ENCODE assay signal across 21 mouse cellular contexts in genomic region chr5:101737341-101737740, GRCm38 (mm10).
"Had no signal": no experiment of that assay in that cellular context is flagged by ENCODE, and none has a peak within 500 bp of the region (broad histone marks: within the 10 kb centered on the region; RNA-seq: fewer than 3 reads in every experiment).

No protein-coding gene starts in this region.

- H3K27ac ChIP-seq: gastrocnemius, adult 2 months; heart, embryonic 10.5 days; hindbrain, embryonic 10.5 days; hindbrain, embryonic 12.5 days; hindbrain, embryonic 14.5 days; intestine, embryonic 15.5 days; limb, embryonic 10.5 days; limb, embryonic 12.5 days; liver, embryonic 13.5 days; liver, embryonic 15.5 days had no signal

- H3K4me3 ChIP-seq: gastrocnemius, adult 2 months; heart, embryonic 10.5 days; heart, embryonic 12.5 days; hindbrain, embryonic 10.5 days; hindbrain, embryonic 12.5 days; intestine, embryonic 15.5 days; limb, embryonic 10.5 days; limb, embryonic 12.5 days; liver, embryonic 13.5 days; liver, embryonic 15.5 days had no signal

- DNase-seq: gastrocnemius, adult 2 months; gastrocnemius, postnatal 10 days; gastrocnemius, postnatal 25 days; heart, adult 18-20 months; heart, postnatal 10 days; heart, postnatal 4 days; kidney, adult 18-20 months; kidney, adult 8-10 months; kidney, postnatal 25 days; kidney, postnatal 4 days; liver; liver, embryonic 13.5 days had no signal
